Mouse (Mus musculus): ENCODE measurements around the gene Cd93. TPM values are rescaled to one million over a fixed set of nuclear protein-coding genes. Genes with fewer than 3 reads are reported as not detected.

The Cd93 gene
- 0.07 TPM for polyA plus RNA-seq (2012; fragmentation: generic; extraction: Trizol)
- long read RNA-seq, experiment 1: 0 reads
- long read RNA-seq, experiment 2, partial matches to known transcripts: 0 of 1 reads
- long read RNA-seq, experiment 2, other reads (novel, unspliced or antisense): 1 of 1 reads

DNA sequence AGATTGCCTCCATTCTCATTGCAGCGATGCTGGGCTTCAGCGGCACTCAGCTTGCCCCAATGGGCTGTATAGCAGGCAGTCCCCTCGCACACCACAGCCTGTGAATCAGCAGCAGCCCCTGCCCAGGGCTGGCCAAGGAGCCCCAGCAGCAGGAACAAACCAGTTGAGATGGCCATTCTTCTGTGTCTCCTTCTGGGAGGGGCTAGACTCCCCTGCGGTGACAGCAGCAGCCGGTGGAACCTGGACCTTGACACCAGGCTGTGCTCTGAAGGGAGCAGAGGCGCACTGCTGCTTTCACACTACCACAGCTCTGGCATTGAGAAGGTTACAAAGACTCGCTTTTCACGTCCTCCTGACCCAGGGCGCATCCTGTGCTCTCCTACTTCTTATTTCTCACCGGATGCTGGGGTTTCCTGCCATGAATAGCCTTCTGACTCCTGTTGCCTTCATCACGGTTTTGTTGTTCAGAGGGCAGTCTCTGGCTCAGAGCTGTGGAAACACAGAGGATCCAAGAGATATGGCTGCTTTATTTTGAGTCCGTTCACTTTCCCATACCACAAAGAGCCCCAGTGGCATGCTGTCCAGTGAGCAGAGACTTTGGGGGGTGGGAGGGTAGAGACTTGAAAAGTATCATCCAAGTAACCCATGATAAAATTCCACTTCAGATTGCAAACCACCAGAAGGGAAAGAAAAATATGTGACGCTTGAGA, at the start of gene Cd93:
Gene Cd93, minus strand, starts transcription at position 315 of the 710 bp plus-strand sequence.
- Histone ChIP-seq H3K79me3 (ENCODE audit: low read depth) (no peaks in the 10 kb centered on the region), H3K27me3 (ENCODE audit: control insufficient read depth, insufficient read depth, insufficient read length) (no peaks in the 10 kb centered on the region), H3K4me3 (ENCODE audit: insufficient read depth, poor library complexity, severe bottlenecking) (no peak within 1 kb of the TSS), H3ac (ENCODE audit: control insufficient read depth, insufficient read length, low read depth) (no peak within 1 kb of the TSS), H3K36me3 (ENCODE audit: control insufficient read depth, insufficient read depth) (no peaks in the 10 kb centered on the region), H3K79me2 (ENCODE audit: control insufficient read depth, insufficient read depth) (no peaks in the 10 kb centered on the region)
- TF ChIP-seq CTCF (IDR thresholded peaks at IDR 0.05; ENCODE audit: control insufficient read depth, insufficient read depth, insufficient read length) (no peak), CEBPB (IDR thresholded peaks at IDR 0.05; ENCODE audit: low read depth) (no peak), MYOD1 (IDR thresholded peaks at IDR 0.05; ENCODE audit: control insufficient read depth, insufficient read length, low read depth) (no peak), USF1 (IDR thresholded peaks at IDR 0.05; ENCODE audit: low read depth) (no peak), FOSL1 (IDR thresholded peaks at IDR 0.05; ENCODE audit: insufficient read depth, low read length, poor library complexity, severe bottlenecking) (no peak), MYOG (IDR thresholded peaks at IDR 0.05; ENCODE audit: control insufficient read depth, extremely low read depth, insufficient read length) (no peak), MAX (IDR thresholded peaks at IDR 0.05) (no peak)

DNA sequence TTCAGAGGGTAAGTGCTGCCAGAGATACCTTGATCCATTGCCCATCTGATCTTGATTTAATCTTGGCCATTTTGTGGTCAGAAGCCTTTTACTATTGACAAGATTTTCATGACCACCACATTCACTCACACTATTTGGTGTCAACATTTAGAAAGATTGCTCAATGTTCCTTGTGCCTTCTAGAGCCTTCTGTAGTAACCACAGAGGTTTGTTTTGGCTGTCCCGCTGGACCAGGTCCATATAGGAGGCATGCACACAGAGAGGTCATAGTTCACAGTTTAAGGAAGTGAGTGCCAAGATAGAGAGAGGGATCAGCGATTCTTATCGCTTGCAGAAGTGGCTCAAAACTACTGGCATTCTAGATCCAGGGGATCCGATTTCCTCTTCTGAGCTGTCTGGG, 48.7 kb upstream of the Cd93 start:
- TF ChIP-seq MYOD1 (IDR thresholded peaks at IDR 0.05; ENCODE audit: control insufficient read depth, insufficient read length, low read depth) (no peak), MYOG (IDR thresholded peaks at IDR 0.05; ENCODE audit: control insufficient read depth, extremely low read depth, insufficient read length) (no peak), CEBPB (IDR thresholded peaks at IDR 0.05; ENCODE audit: low read depth) (peak; percentile 92)
- Histone ChIP-seq H3K4me3 (ENCODE audit: insufficient read depth, poor library complexity, severe bottlenecking) (no peak overlapping the region), H3K79me2 (ENCODE audit: control insufficient read depth, insufficient read depth) (no peaks in the 10 kb centered on the region), H3K27me3 (ENCODE audit: control insufficient read depth, insufficient read depth, insufficient read length) (no peaks in the 10 kb centered on the region), H3K36me3 (ENCODE audit: control insufficient read depth, insufficient read depth) (no peaks in the 10 kb centered on the region), H3ac (ENCODE audit: control insufficient read depth, insufficient read length, low read depth) (no peak overlapping the region), H3K79me3 (ENCODE audit: low read depth) (no peaks in the 10 kb centered on the region)

DNA sequence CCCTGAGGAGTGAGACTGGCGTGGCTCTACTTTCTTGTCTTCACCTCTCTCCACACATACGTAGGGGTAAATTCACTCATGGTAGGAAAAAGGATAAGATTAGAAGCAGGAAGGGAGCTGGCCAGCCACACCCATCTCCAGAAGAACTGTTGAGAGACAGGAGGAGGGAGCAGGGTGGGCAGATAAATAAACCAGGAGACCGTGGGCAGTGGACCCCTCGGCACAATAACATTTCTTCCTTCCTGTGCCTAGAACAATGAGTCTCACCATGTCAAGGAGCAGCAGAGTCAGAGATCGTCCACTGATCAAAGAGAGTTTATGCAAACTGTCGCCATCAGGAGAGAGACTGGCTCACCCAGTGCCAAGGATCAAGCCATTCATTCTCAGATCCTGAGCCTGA, 46.8 kb upstream of the Cd93 start:
- H3K36me3 ChIP-seq (ENCODE audit: control insufficient read depth, insufficient read depth): no peaks in the 10 kb centered on the region
- no peaks in the 10 kb centered on the region for H3K79me3 ChIP-seq (ENCODE audit: low read depth)
- TF ChIP-seq USF1 (IDR thresholded peaks at IDR 0.05; ENCODE audit: low read depth): no peak
- TF ChIP-seq MYOG (IDR thresholded peaks at IDR 0.05; ENCODE audit: control insufficient read depth, extremely low read depth, insufficient read length): no peak
- TF ChIP-seq CEBPB (IDR thresholded peaks at IDR 0.05; ENCODE audit: low read depth): no peak
- TF ChIP-seq FOSL1 (IDR thresholded peaks at IDR 0.05; ENCODE audit: insufficient read depth, low read length, poor library complexity, severe bottlenecking): no peak
- no peak for TF ChIP-seq MAX (IDR thresholded peaks at IDR 0.05)
- TF ChIP-seq CTCF (IDR thresholded peaks at IDR 0.05; ENCODE audit: control insufficient read depth, insufficient read depth, insufficient read length): no peak
- no peak for TF ChIP-seq MYOD1 (IDR thresholded peaks at IDR 0.05; ENCODE audit: control insufficient read depth, insufficient read length, low read depth)
- no peak overlapping the region for H3ac ChIP-seq (ENCODE audit: control insufficient read depth, insufficient read length, low read depth)
- no peak overlapping the region for H3K4me3 ChIP-seq (ENCODE audit: insufficient read depth, poor library complexity, severe bottlenecking)
- no peaks in the 10 kb centered on the region for H3K27me3 ChIP-seq (ENCODE audit: control insufficient read depth, insufficient read depth, insufficient read length)
- H3K79me2 ChIP-seq (ENCODE audit: control insufficient read depth, insufficient read depth): no peaks in the 10 kb centered on the region

DNA sequence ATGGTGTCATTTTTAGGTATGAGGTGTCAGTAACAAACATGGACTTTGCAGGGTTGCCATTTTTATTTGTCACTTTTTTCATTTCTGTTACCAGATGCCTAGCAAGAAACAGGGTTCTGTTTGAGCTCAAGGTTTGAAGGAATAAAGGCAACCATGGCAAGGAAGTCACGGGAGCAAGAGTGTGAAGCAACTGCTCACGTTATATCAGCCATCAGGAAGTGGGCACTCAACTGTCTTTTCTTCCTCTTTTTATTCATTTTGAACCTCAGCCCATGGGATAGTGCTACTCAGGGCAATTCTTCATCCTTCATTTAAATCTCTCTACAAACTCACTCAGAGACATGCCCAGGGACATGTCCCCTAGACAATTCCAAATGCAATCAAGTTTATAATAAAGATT, 45.5 kb upstream of the Cd93 start:
- no peaks in the 10 kb centered on the region for H3K79me3 ChIP-seq (ENCODE audit: low read depth)
- H3ac ChIP-seq (ENCODE audit: control insufficient read depth, insufficient read length, low read depth): no peak overlapping the region
- H3K4me3 ChIP-seq (ENCODE audit: insufficient read depth, poor library complexity, severe bottlenecking): no peak overlapping the region
- TF ChIP-seq CEBPB (IDR thresholded peaks at IDR 0.05; ENCODE audit: low read depth) (no peak), FOSL1 (IDR thresholded peaks at IDR 0.05; ENCODE audit: insufficient read depth, low read length, poor library complexity, severe bottlenecking) (no peak), USF1 (IDR thresholded peaks at IDR 0.05; ENCODE audit: low read depth) (no peak), MYOG (IDR thresholded peaks at IDR 0.05; ENCODE audit: control insufficient read depth, extremely low read depth, insufficient read length) (no peak), MAX (IDR thresholded peaks at IDR 0.05) (no peak), MYOD1 (IDR thresholded peaks at IDR 0.05; ENCODE audit: control insufficient read depth, insufficient read length, low read depth) (no peak)
- no peaks in the 10 kb centered on the region for H3K79me2 ChIP-seq (ENCODE audit: control insufficient read depth, insufficient read depth)
- H3K36me3 ChIP-seq (ENCODE audit: control insufficient read depth, insufficient read depth): no peaks in the 10 kb centered on the region
- H3K27me3 ChIP-seq (ENCODE audit: control insufficient read depth, insufficient read depth, insufficient read length): no peaks in the 10 kb centered on the region

DNA sequence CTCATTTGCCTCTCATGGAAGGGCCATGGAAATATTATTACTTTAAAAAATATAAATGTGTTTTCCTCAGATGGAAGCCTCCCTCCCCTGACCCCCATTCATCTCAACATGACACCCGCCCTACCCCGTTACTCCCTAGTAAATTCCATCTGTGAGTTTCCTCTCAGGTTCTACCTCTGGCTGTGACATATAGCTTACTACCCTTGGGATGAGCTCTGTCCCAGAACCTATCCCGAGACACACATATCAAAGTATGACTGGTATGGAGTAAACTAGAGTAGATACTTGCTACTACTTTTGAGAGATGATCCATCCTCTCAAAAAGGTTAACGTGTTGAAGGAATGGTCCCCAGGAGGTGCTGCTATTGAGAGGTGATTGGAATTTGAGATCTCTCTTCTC, 42.2 kb upstream of the Cd93 start:
- TF ChIP-seq CEBPB (IDR thresholded peaks at IDR 0.05; ENCODE audit: low read depth) (no peak), MYOG (IDR thresholded peaks at IDR 0.05; ENCODE audit: control insufficient read depth, extremely low read depth, insufficient read length) (no peak), MYOD1 (IDR thresholded peaks at IDR 0.05; ENCODE audit: control insufficient read depth, insufficient read length, low read depth) (no peak), CTCF (IDR thresholded peaks at IDR 0.05; ENCODE audit: control insufficient read depth, insufficient read depth, insufficient read length) (no peak), USF1 (IDR thresholded peaks at IDR 0.05; ENCODE audit: low read depth) (no peak), FOSL1 (IDR thresholded peaks at IDR 0.05; ENCODE audit: insufficient read depth, low read length, poor library complexity, severe bottlenecking) (no peak), MAX (IDR thresholded peaks at IDR 0.05) (no peak)
- no peaks in the 10 kb centered on the region for H3K79me2 ChIP-seq (ENCODE audit: control insufficient read depth, insufficient read depth)

More for the DNA sequence above, 42.2 kb upstream of the Cd93 start:
- no peaks in the 10 kb centered on the region for H3K27me3 ChIP-seq (ENCODE audit: control insufficient read depth, insufficient read depth, insufficient read length)
- H3K4me3 ChIP-seq (ENCODE audit: insufficient read depth, poor library complexity, severe bottlenecking): no peak overlapping the region
- H3ac ChIP-seq (ENCODE audit: control insufficient read depth, insufficient read length, low read depth): no peak overlapping the region
- no peaks in the 10 kb centered on the region for H3K36me3 ChIP-seq (ENCODE audit: control insufficient read depth, insufficient read depth)
- H3K79me3 ChIP-seq (ENCODE audit: low read depth): no peaks in the 10 kb centered on the region

Measured in C2C12 (cell line).